8 mouse cellular contexts compared by ENCODE assay signal in genomic region chr10:50895091-50895790, GRCm38 (mm10). TPM values are rescaled to one million over a fixed set of nuclear protein-coding genes. Genes with fewer than 3 reads are reported as not detected.
DNase-seq lines count a peak whose midpoint lies in the region; ATAC-seq lines count a peak whose summit lies in the region.

No protein-coding gene starts in this region.

- no peaks in the 10 kb centered on the region for H3K36me3 ChIP-seq in hindbrain, embryonic 10.5 days
- no peaks in the 10 kb centered on the region for H3K36me3 ChIP-seq in liver, embryonic 13.5 days

- peak; percentile 20; the same call in 1 of the 2 replicates for ATAC-seq in liver, embryonic 13.5 days (ENCODE audit: low read depth)

- peak overlapping the region; percentile 56 for H3K4me3 ChIP-seq in hindbrain, embryonic 10.5 days
- peak overlapping the region; percentile 45 for H3K4me3 ChIP-seq in liver, embryonic 13.5 days (replicated peaks)

- no peak overlapping the region for H3K9ac ChIP-seq in liver, embryonic 13.5 days

- H3K9me3 ChIP-seq in hindbrain, embryonic 10.5 days = no peaks in the 10 kb centered on the region
- H3K9me3 ChIP-seq in liver, embryonic 13.5 days (replicated peaks) = no peaks in the 10 kb centered on the region

- peak; percentile 34 for DNase-seq in thymus, postnatal 4 days
- no peak for DNase-seq in thymus, postnatal 0 days (ENCODE audit: low spot score)
- peak; percentile 62 for DNase-seq in hindbrain, embryonic 10.5 days (ENCODE audit: low spot score)
- DNase-seq in liver, embryonic 13.5 days = no peak
- DNase-seq in urinary bladder, postnatal 36 days (ENCODE audit: low spot score in 2 of 2) = no peak
- no peak for DNase-seq in spleen, postnatal 10 days (ENCODE audit: low spot score in 2 of 2)
- no peak for DNase-seq in adrenal gland, postnatal 36 days
- DNase-seq in adrenal gland, postnatal 10 days = no peak

- WGBS in hindbrain, embryonic 10.5 days = under 1% methylated on average over 44 of the region's 44 CpGs
- 2% methylated on average over 44 of the region's 44 CpGs for WGBS in liver, embryonic 13.5 days (ENCODE audit: insufficient replicate concordance)

- H3K27me3 ChIP-seq in hindbrain, embryonic 10.5 days (ENCODE audit: insufficient read depth, poor library complexity, severe bottlenecking) = peaks cover 100% of the 10 kb centered on the region
- peaks cover 95% of the 10 kb centered on the region for H3K27me3 ChIP-seq in liver, embryonic 13.5 days

- no peak overlapping the region for H3K27ac ChIP-seq in hindbrain, embryonic 10.5 days
- no peak overlapping the region for H3K27ac ChIP-seq in liver, embryonic 13.5 days

- peaks cover 29% of the 10 kb centered on the region for H3K4me1 ChIP-seq in hindbrain, embryonic 10.5 days (replicated peaks)
- H3K4me1 ChIP-seq in liver, embryonic 13.5 days (replicated peaks) = peaks cover 12% of the 10 kb centered on the region

- H3K4me2 ChIP-seq in liver, embryonic 13.5 days = peak overlapping the region; percentile 59

RNA-seq across cellular contexts. Expression of gene Sim1, which starts 0.7 kb away (rescaled TPM):
- polyA plus RNA-seq in thymus, postnatal 0 days (2015; fragmentation: Nextera tagmentation; extraction: Ambion mirVana) = 0.07 TPM in 1 of 2 replicates, not detected in the other
- polyA plus RNA-seq in hindbrain, embryonic 10.5 days (2016; fragmentation: Nextera tagmentation; extraction: Ambion mirVana) = 0.82 and 0.90 TPM in 2 replicates
- polyA plus RNA-seq in liver, embryonic 13.5 days (2015; fragmentation: Nextera tagmentation; extraction: Ambion mirVana) = 0.03 TPM in 1 of 2 replicates, not detected in the other
- not detected for total RNA-seq in adrenal gland, postnatal 36 days (2021)
- not detected for total RNA-seq in adrenal gland, postnatal 10 days (2021)

Comparison
In these comparisons a context has a peak if more than half of its experiments do, and no peak if none do; other contexts are left out.
1. DNase-seq: peak in thymus, postnatal 4 days (single experiment) and hindbrain, embryonic 10.5 days (single experiment); none in thymus, postnatal 0 days (single experiment), liver, embryonic 13.5 days (single experiment), urinary bladder, postnatal 36 days (0 of 2), spleen, postnatal 10 days (0 of 2), adrenal gland, postnatal 36 days (0 of 2) and adrenal gland, postnatal 10 days (single experiment).